Mouse (Mus musculus) hindlimb bud, embryonic 11.5 days (tissue): ENCODE measurements at regions not wholly inside any gene's neighbourhood (a gene's known extent, or its start where the extent isn't known, plus 50 kb on each side); places are given as distances from the start of the nearest gene placed in this dataset.
"Not testable (repeated sequence)": the region's sequence is repeated elsewhere in the genome, so short reads cannot be mapped to it uniquely, and the experiment has no call there.

ENCODE experiments used
- DNase-seq: peaks from one replicate; pipeline ENCODE4 v3.0.0-alpha.2; 2012; ENCODE audit warnings: low read depth, low spot score; ENCODE audit errors: extremely low spot score

- DNase-seq, result no peak
These were observed 271.2 kb downstream of the Cyp26b1 start for GRCm38 (mm10) chr6:84322528-84322927.

GRCm38 (mm10) chr6:84320586-84320985 is 273.1 kb downstream of the Cyp26b1 start:
- DNase-seq, result no peak

- no peak for DNase-seq
These were observed 274.9 kb downstream of the Cyp26b1 start for GRCm38 (mm10) chr6:84318774-84319173.

- DNase-seq, result no peak
These were observed 276.7 kb downstream of the Cyp26b1 start for GRCm38 (mm10) chr6:84317026-84317425.

- peak; percentile 10 for DNase-seq
These were observed 278.4 kb downstream of the Cyp26b1 start for GRCm38 (mm10) chr6:84315175-84315912.

- no peak for DNase-seq
These were observed 279.9 kb downstream of the Cyp26b1 start for GRCm38 (mm10) chr6:84313797-84314196.

- DNase-seq, result no peak
These were observed 283.0 kb downstream of the Cyp26b1 start for GRCm38 (mm10) chr6:84310635-84311241.

- no peak for DNase-seq
These were observed 286.2 kb downstream of the Cyp26b1 start for GRCm38 (mm10) chr6:84307556-84307955.

GRCm38 (mm10) chr6:84306585-84306984 is 287.1 kb downstream of the Cyp26b1 start:
- DNase-seq, result no peak

GRCm38 (mm10) chr6:84305093-84305492 is 288.6 kb downstream of the Cyp26b1 start:
- DNase-seq, result no peak

GRCm38 (mm10) chr6:84302916-84303315 is 290.8 kb downstream of the Cyp26b1 start:
- DNase-seq, result not testable (repeated sequence)

- no peak for DNase-seq
These were observed 291.5 kb downstream of the Dysf start for GRCm38 (mm10) chr6:84299936-84300335.

- DNase-seq, result no peak
These were observed 290.8 kb downstream of the Dysf start for GRCm38 (mm10) chr6:84299146-84299545.

GRCm38 (mm10) chr6:84273907-84274306 is 265.5 kb downstream of the Dysf start:
- DNase-seq, result not testable (repeated sequence)

- no peak for DNase-seq
These were observed 264.3 kb downstream of the Dysf start for GRCm38 (mm10) chr6:84272520-84273311.

GRCm38 (mm10) chr6:84271966-84272365 is 263.6 kb downstream of the Dysf start:
- DNase-seq, result no peak

GRCm38 (mm10) chr6:84271441-84271840 is 263.1 kb downstream of the Dysf start:
- DNase-seq, result no peak

- DNase-seq, result no peak
These were observed 262.3 kb downstream of the Dysf start for GRCm38 (mm10) chr6:84270518-84271165.

- no peak for DNase-seq
These were observed 261.1 kb downstream of the Dysf start for GRCm38 (mm10) chr6:84269478-84269877.

- no peak for DNase-seq
These were observed 260.6 kb downstream of the Dysf start for GRCm38 (mm10) chr6:84269023-84269422.

GRCm38 (mm10) chr6:84268111-84268510 is 259.7 kb downstream of the Dysf start:
- no peak for DNase-seq
